Mouse (Mus musculus) mature B cell (primary cell): ENCODE results near the gene Cd3e.
"Not testable (repeated sequence)": the region's sequence is repeated elsewhere in the genome, so short reads cannot be mapped to it uniquely, and the experiment has no call there.

Experiments used
- in situ Hi-C: fragments of 300-500 bp; cut with MboI; formaldehyde crosslinking; loops from 2 replicates; pipeline ENCODE4 v1.14.3; 2019

The Cd3e gene

GRCm38 (mm10) chr9:44979806-44980205, 29.6 kb downstream of the Cd3e start:
- in situ Hi-C loops = no loop called here

GRCm38 (mm10) chr9:44977813-44978212, 31.6 kb downstream of the Cd3e start:
- in situ Hi-C loops = no loop called here

GRCm38 (mm10) chr9:44969450-44969849, 40.0 kb downstream of the Cd3e start:
- in situ Hi-C loops = no loop called here

- in situ Hi-C loops = not testable (repeated sequence)
These were observed 41.7 kb downstream of the Cd3e start for GRCm38 (mm10) chr9:44967763-44968162.

GRCm38 (mm10) chr9:44966815-44967242, 42.6 kb downstream of the Cd3e start:
- in situ Hi-C loops = no loop called here

GRCm38 (mm10) chr9:44965833-44966466, 43.5 kb downstream of the Cd3e start:
- in situ Hi-C loops = no loop called here

GRCm38 (mm10) chr9:44965126-44965832, 44.1 kb downstream of the Cd3e start, which contains the start of gene Ube4a:
Gene Ube4a (minus strand): TSS chr9:44965600.
- in situ Hi-C loops = no loop called here

GRCm38 (mm10) chr9:44954432-44954831, 55.0 kb downstream of the Cd3e start:
- in situ Hi-C loops = no loop called here
